Mouse (Mus musculus): Measurements from ENCODE around the gene Kif27. TPM values are rescaled to one million over a fixed set of nuclear protein-coding genes. Genes with fewer than 3 reads are reported as not detected.

Kif27 gene
- polyA plus RNA-seq, 1 experiment from 2014 or later = 1.3 TPM

DNA sequence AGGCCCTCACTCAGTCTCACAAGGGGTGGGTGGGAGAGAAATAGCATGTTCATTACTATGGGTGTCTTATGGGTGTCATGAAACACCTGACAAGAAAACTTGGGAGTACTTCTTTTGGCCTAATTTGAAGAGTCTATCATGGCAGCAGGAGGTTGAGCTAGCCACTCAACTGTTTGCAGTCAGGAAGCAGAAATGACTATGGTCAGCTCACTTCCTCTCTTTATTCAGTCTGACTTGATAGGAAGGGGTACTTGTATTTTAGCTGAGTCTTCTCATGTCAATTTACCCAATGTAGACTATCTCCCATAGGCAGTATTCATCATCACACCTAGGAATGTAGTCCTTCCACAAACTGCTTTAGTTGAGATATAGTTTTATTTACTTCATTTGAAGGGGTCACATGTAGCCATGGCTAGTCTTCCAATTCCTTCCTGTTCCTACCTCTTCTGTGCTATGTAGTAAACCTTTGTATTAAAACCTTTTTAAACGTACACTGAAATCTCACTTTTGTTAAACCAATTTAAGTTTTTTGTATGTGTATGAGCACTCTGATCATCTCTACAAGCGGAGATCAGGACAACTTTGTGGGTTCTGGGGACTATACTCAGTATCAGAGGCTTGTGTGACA, 30.5 kb upstream of the Kif27 start:
- no peaks in the 10 kb centered on the region for H3K4me1 ChIP-seq (replicated peaks; ENCODE audit: control insufficient read depth, insufficient read depth, low read length)
- no peak overlapping the region for H3K4me3 ChIP-seq (ENCODE audit: low read depth, low read length)
- DNase-seq (ENCODE audit: low spot score) (no peak), ATAC-seq (replicated peaks; ENCODE audit: low FRiP score) (no peak)
- H3K27me3 ChIP-seq (ENCODE audit: control insufficient read depth, insufficient read depth, low read length) = no peaks in the 10 kb centered on the region
- H3K4me2 ChIP-seq (ENCODE audit: low read depth, low read length, severe bottlenecking) = no peak overlapping the region
- H3K9ac ChIP-seq (ENCODE audit: low read length) = no peak overlapping the region
- WGBS = 83% methylated on average over 2 of the region's 2 CpGs
- no peaks in the 10 kb centered on the region for H3K9me3 ChIP-seq (ENCODE audit: control insufficient read depth, low read length)
- H3K36me3 ChIP-seq (ENCODE audit: control insufficient read depth, insufficient read depth, low read length) = peaks cover 11% of the 10 kb centered on the region
- H3K27ac ChIP-seq (ENCODE audit: low read depth, low read length) = no peak overlapping the region

DNA sequence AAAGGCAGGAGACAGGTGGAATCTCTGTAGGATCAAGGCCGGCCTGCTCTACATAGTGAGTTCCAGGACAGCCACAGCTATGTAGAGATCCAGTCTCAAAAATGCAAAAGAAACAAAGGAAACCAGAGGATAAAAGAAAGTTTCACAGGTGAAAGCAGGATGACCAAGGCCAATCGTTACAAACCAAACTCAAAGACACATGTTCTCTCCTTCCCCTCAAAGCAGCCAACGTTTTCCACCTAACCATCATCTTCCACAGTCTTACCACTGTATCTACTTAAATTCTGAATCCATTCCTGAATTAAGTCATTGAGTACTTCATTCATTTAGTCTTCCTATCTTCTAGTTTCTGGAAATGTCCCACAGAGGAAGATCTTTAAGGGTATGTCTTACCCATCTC, 29.5 kb upstream of the Kif27 start:
- Histone ChIP-seq H3K27me3 (ENCODE audit: control insufficient read depth, insufficient read depth, low read length) (no peaks in the 10 kb centered on the region), H3K36me3 (ENCODE audit: control insufficient read depth, insufficient read depth, low read length) (peaks cover 6% of the 10 kb centered on the region; the same call in 1 of the 2 replicates), H3K4me1 (replicated peaks; ENCODE audit: control insufficient read depth, insufficient read depth, low read length) (no peaks in the 10 kb centered on the region), H3K27ac (ENCODE audit: low read depth, low read length) (no peak overlapping the region), H3K9ac (ENCODE audit: low read length) (no peak overlapping the region), H3K4me3 (ENCODE audit: low read depth, low read length) (no peak overlapping the region), H3K4me2 (ENCODE audit: low read depth, low read length, severe bottlenecking) (no peak overlapping the region), H3K9me3 (ENCODE audit: control insufficient read depth, low read length) (no peaks in the 10 kb centered on the region)
- ATAC-seq (replicated peaks; ENCODE audit: low FRiP score) (0 out of 2 replicates have a peak, but pooled peaks have one; percentile 27), DNase-seq (ENCODE audit: low spot score) (no peak)
- WGBS = 49% methylated on average over 3 of the region's 3 CpGs

DNA sequence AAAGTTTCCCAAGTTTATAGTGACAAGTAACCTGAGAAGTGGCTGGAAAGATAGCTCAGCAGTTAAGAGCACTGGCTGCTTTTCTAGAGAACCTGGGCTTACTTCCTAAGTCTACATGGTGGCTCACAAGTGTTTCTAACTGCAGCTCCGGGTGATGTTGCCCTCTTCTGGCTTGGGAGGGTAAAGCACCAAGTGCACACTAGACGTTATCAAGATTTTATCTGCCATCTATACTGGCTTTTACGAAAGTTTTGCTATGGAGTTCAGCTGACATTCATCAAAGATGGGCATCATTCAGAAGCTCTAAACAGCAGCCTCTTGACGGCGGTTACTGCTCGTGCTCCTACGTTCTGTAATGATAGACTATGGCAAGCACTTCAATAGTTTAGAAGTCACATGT, 29.0 kb upstream of the Kif27 start:
- no peak overlapping the region for H3K4me3 ChIP-seq (ENCODE audit: low read depth, low read length)
- H3K9me3 ChIP-seq (ENCODE audit: control insufficient read depth, low read length) = no peaks in the 10 kb centered on the region
- ATAC-seq (replicated peaks; ENCODE audit: low FRiP score) (0 out of 2 replicates have a peak, but pooled peaks have one; percentile 43), DNase-seq (ENCODE audit: low spot score) (peak; percentile 83)
- H3K4me1 ChIP-seq (replicated peaks; ENCODE audit: control insufficient read depth, insufficient read depth, low read length) = no peaks in the 10 kb centered on the region
- H3K36me3 ChIP-seq (ENCODE audit: control insufficient read depth, insufficient read depth, low read length) = peaks cover 6% of the 10 kb centered on the region; the same call in 1 of the 2 replicates
- no peak overlapping the region for H3K4me2 ChIP-seq (ENCODE audit: low read depth, low read length, severe bottlenecking)
- WGBS = 20% methylated on average over 7 of the region's 7 CpGs
- no peak overlapping the region for H3K27ac ChIP-seq (ENCODE audit: low read depth, low read length)
- H3K9ac ChIP-seq (ENCODE audit: low read length) = no peak overlapping the region
- no peaks in the 10 kb centered on the region for H3K27me3 ChIP-seq (ENCODE audit: control insufficient read depth, insufficient read depth, low read length)

DNA sequence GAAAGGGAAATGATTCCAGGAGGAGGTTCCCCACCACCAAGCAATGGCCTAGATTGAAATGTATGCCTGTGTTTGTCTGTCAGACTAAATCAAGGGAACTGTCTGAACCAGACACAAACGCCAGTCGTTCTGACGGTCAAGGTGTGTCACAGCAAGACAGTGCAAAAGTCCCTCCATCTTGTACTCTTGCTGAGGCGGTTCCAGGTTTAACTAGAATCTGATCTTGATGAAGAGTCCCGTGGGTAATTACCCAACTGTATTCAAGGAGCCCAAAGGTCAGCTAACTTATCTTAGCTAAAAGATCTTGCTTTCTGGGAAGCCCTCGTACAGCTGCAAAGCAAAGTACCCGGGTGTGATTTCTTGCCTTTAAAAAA, 26.6 kb upstream of the Kif27 start:
- Histone ChIP-seq H3K27ac (ENCODE audit: low read depth, low read length) (no peak overlapping the region), H3K36me3 (ENCODE audit: control insufficient read depth, insufficient read depth, low read length) (peaks cover 15% of the 10 kb centered on the region), H3K9me3 (ENCODE audit: control insufficient read depth, low read length) (peaks cover 13% of the 10 kb centered on the region; the same call in 1 of the 2 replicates), H3K27me3 (ENCODE audit: control insufficient read depth, insufficient read depth, low read length) (no peaks in the 10 kb centered on the region), H3K4me2 (ENCODE audit: low read depth, low read length, severe bottlenecking) (peak overlapping the region; percentile 77), H3K4me3 (ENCODE audit: low read depth, low read length) (no peak overlapping the region), H3K9ac (ENCODE audit: low read length) (peak overlapping the region; percentile 72; the same call in 1 of the 2 replicates), H3K4me1 (replicated peaks; ENCODE audit: control insufficient read depth, insufficient read depth, low read length) (no peaks in the 10 kb centered on the region)
- no peak; the same call in 1 of the 2 replicates for ATAC-seq (replicated peaks; ENCODE audit: low FRiP score)
- DNase-seq (ENCODE audit: low spot score) = no peak
- 81% methylated on average over 7 of the region's 7 CpGs for WGBS

DNA sequence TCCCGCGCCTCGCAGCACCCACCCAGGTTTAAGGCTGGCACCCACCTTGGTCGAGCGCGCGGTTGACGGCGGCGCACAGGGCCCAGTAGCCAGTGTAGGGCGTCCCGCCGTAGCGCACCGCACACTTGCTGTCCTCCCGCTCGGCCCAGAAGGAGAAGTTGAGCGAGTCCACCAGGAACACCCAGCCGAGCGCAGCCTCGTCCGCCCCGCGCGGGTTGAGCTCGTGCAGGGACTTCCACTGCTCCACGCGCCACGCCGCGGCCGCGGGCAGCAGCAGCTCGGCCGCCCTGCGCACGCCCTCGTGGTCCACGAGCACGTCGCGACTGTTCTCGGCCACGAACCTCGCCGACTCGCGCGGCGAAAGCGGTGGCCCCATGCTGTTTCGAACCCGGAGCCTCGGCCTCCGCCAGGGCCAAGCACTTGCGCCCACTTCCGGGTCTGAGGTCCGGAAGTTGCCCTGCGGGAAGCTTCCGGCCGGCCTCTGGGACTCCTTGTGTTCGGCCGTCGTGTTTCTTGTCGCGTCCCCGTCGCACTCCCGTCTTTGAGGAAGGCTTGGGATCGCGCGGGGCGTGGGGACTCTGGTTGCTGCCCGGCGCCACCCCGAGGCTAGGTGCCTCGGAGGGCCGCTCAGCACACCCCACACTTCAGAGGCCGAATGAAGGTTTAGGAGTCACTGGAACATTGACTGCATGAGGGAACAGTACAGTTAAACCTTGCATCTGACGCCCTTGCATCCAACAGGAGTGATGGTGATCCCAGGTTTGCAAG, 26.0 kb upstream of the Kif27 start, which contains the start of gene 2210016F16Rik:
Gene 2210016F16Rik (minus strand): TSS at position 447 of the 768 bp plus-strand sequence.
- H3K9ac ChIP-seq (ENCODE audit: low read length) = peak within 1 kb of the TSS; percentile 72
- peak within 1 kb of the TSS; percentile 77 for H3K4me2 ChIP-seq (ENCODE audit: low read depth, low read length, severe bottlenecking)
- 3% methylated on average over 80 of the region's 80 CpGs for WGBS
- no peaks in the 10 kb centered on the region for H3K4me1 ChIP-seq (replicated peaks; ENCODE audit: control insufficient read depth, insufficient read depth, low read length)
- H3K36me3 ChIP-seq (ENCODE audit: control insufficient read depth, insufficient read depth, low read length) = peaks cover 15% of the 10 kb centered on the region
- H3K27ac ChIP-seq (ENCODE audit: low read depth, low read length) = no peak within 1 kb of the TSS
- no peaks in the 10 kb centered on the region for H3K27me3 ChIP-seq (ENCODE audit: control insufficient read depth, insufficient read depth, low read length)
- H3K4me3 ChIP-seq (ENCODE audit: low read depth, low read length) = peak within 1 kb of the TSS; percentile 60
- DNase-seq (ENCODE audit: low spot score) = peak; percentile 83
- peaks cover 17% of the 10 kb centered on the region; the same call in 1 of the 2 replicates for H3K9me3 ChIP-seq (ENCODE audit: control insufficient read depth, low read length)
- ATAC-seq (replicated peaks; ENCODE audit: low FRiP score) = peak; percentile 71

DNA sequence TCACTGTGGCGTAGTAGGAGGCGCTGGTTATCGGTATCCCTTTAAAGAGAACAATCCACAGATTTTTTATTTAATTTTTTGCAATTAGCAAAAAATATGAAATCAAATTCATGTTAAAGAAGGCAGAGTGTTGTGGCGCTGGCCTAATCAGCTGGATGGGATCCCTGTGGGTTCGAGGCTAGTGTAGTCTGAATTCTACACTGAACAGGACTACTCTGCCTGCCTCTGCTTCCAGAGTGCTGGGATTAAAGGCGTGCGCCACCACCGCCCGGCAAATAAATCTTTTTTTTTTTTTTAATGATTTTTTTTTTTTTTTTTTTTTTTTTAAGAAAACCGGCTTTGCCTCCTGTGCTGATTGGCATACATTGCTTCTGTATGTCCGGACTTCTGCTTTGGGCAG, 25.4 kb upstream of the Kif27 start:
- no peak for DNase-seq (ENCODE audit: low spot score)
- Histone ChIP-seq H3K36me3 (ENCODE audit: control insufficient read depth, insufficient read depth, low read length) (peaks cover 15% of the 10 kb centered on the region), H3K4me3 (ENCODE audit: low read depth, low read length) (peak overlapping the region; percentile 60), H3K4me1 (replicated peaks; ENCODE audit: control insufficient read depth, insufficient read depth, low read length) (no peaks in the 10 kb centered on the region), H3K9me3 (ENCODE audit: control insufficient read depth, low read length) (peaks cover 17% of the 10 kb centered on the region; the same call in 1 of the 2 replicates), H3K4me2 (ENCODE audit: low read depth, low read length, severe bottlenecking) (peak overlapping the region; percentile 77), H3K27ac (ENCODE audit: low read depth, low read length) (no peak overlapping the region), H3K27me3 (ENCODE audit: control insufficient read depth, insufficient read depth, low read length) (no peaks in the 10 kb centered on the region), H3K9ac (ENCODE audit: low read length) (peak overlapping the region; percentile 72)
- 56% methylated on average over 11 of the region's 11 CpGs for WGBS
- ATAC-seq (replicated peaks; ENCODE audit: low FRiP score) = peak; percentile 57

DNA sequence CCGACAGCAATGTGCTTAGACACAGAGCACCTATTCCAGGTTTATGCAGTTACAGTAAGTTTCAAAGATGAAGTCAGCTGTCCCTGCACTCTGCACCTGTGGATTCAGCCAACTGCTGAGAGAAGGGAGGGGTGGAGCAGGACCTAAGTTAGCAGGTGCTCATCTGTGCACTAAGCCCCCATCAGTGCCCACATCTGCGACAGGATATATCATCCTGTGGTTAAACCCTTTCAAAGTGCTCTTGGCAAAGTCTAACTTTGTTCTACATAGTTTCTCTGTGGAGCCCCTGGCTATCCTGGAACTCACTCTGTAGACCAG, 14.2 kb upstream of the Kif27 start:
- Histone ChIP-seq H3K4me3 (ENCODE audit: low read depth, low read length) (no peak overlapping the region), H3K9me3 (ENCODE audit: control insufficient read depth, low read length) (no peaks in the 10 kb centered on the region), H3K9ac (ENCODE audit: low read length) (no peak overlapping the region), H3K27ac (ENCODE audit: low read depth, low read length) (no peak overlapping the region), H3K4me1 (replicated peaks; ENCODE audit: control insufficient read depth, insufficient read depth, low read length) (no peaks in the 10 kb centered on the region), H3K36me3 (ENCODE audit: control insufficient read depth, insufficient read depth, low read length) (no peaks in the 10 kb centered on the region), H3K27me3 (ENCODE audit: control insufficient read depth, insufficient read depth, low read length) (no peaks in the 10 kb centered on the region), H3K4me2 (ENCODE audit: low read depth, low read length, severe bottlenecking) (no peak overlapping the region)
- WGBS = 91% methylated on average over 2 of the region's 2 CpGs
- DNase-seq (ENCODE audit: low spot score) = no peak
- ATAC-seq (replicated peaks; ENCODE audit: low FRiP score) = no peak

DNA sequence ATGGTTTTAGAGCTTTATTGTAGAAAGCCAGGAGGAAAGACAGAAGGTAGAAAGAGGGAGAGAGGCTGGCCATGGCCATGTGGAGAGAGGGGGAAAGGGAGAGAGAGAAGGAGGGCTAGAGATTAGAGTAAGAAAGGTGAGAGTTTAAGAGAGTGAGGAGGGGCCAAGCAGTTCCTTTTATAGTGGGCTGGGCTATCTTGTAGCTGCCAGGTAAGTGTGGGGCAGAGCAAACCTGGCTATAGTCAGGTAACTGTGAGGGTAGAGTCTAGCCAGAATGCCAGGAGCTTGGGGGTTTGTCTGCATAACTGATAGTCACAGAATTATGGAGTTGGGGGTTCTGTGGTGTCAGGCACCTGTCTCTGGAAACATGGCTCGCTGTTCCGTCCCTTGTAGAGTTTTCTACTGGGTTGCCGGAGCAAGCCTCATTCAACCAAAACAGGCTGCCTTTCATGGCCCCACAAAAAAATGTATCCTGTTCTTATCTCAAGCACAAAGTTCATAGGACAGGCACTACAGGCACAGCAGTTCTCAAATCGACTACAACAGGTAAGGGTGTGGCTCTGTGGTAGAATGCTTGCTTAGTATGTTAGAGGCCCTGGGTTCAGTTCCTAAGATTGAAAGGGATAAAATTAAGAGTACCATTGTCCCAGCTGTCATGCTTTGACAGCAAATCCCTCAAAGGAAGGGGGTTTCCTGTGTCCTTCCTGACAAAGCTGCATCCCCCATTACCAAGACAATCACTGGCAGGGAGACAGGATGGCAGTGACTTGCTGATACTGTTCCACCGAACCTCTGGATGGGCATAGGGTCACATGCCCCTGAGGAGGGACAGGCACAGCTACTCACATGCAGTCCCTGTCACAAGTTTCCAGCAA, 13.6 kb upstream of the Kif27 start:
- DNase-seq (ENCODE audit: low spot score) (no peak), ATAC-seq (replicated peaks; ENCODE audit: low FRiP score) (no peak)
- Histone ChIP-seq H3K9ac (ENCODE audit: low read length) (no peak overlapping the region), H3K36me3 (ENCODE audit: control insufficient read depth, insufficient read depth, low read length) (no peaks in the 10 kb centered on the region), H3K4me1 (replicated peaks; ENCODE audit: control insufficient read depth, insufficient read depth, low read length) (no peaks in the 10 kb centered on the region), H3K27ac (ENCODE audit: low read depth, low read length) (no peak overlapping the region), H3K9me3 (ENCODE audit: control insufficient read depth, low read length) (no peaks in the 10 kb centered on the region), H3K4me2 (ENCODE audit: low read depth, low read length, severe bottlenecking) (no peak overlapping the region), H3K27me3 (ENCODE audit: control insufficient read depth, insufficient read depth, low read length) (no peaks in the 10 kb centered on the region), H3K4me3 (ENCODE audit: low read depth, low read length) (no peak overlapping the region)
- WGBS = 93% methylated on average over 5 of the region's 5 CpGs

All from forebrain, embryonic 11.5 days (tissue).